Mouse (Mus musculus): Measurements from ENCODE around the gene Fxyd6. TPM values are rescaled to one million over a fixed set of nuclear protein-coding genes. Genes with fewer than 3 reads are reported as not detected.

The Fxyd6 gene
- total RNA-seq, 1 experiment = 98.9 TPM

DNA sequence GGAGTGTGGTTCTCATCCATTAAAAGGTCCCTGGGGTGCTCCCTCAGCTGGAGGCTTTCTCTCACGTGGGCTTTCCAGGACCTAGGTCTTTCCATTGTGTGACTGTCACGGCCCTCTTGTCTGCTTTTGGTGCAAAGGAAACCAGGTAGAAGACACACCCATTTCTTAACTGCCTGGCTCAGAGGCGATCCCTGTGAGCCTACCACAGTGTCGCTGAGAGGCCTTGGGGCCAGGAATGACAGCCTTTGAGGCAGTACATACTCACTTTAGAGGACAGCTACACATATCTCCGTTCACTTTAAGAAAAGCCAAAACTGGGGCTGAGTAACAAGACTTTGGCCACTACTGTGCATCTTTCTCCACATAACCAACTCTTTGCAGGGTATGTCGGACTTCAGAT lies 21.4 kb upstream of the Fxyd6 start:
- Histone ChIP-seq H3K9ac (ENCODE audit: insufficient read depth, low read depth, low read length, poor library complexity, severe bottlenecking) (no peak overlapping the region), H3K36me3 (ENCODE audit: control insufficient read depth, insufficient read depth, low read length, poor library complexity, severe bottlenecking) (no peaks in the 10 kb centered on the region), H3K9me3 (ENCODE audit: control insufficient read depth, insufficient read depth, low read depth, low read length) (0 out of 2 replicates have a peak, but pooled peaks cover 2% of the 10 kb centered on the region), H3K4me3 (ENCODE audit: insufficient read depth in 1 of 2, low read depth in 1 of 2, low read length in 2 of 2, poor library complexity in 1 of 2, severe bottlenecking in 1 of 2) (no peak overlapping the region), H3K4me1 (ENCODE audit: control insufficient read depth in 2 of 2, insufficient read depth in 2 of 2, low read length in 2 of 2, poor library complexity in 1 of 2) (peaks cover 0 to 11% of the 10 kb centered on the region in 2 experiments; a peak in 3 of 4 replicates), H3K27ac (ENCODE audit: insufficient read depth, low read depth, low read length, poor library complexity, severe bottlenecking) (peak overlapping the region; percentile 68)
- DNase-seq (ENCODE audit: low read depth, low spot score) = peak; percentile 36
- in situ Hi-C loops (cut with MboI; ENCODE audit: low sequenced_read_pairs in 2 of 2, unreplicated experiment in 2 of 2) = loop anchor here in 1 of 2 experiments (5.0 kb wide), 1 partner anchor 39 kb away; no protein-coding TSS in a partner anchor
- no peak for TF ChIP-seq ZC3H11A (IDR thresholded peaks at IDR 0.05; ENCODE audit: borderline replicate concordance, low read depth, low read length)
- TF ChIP-seq HCFC1 (IDR thresholded peaks at IDR 0.05; ENCODE audit: borderline replicate concordance, insufficient read depth, low read length) = no peak

DNA sequence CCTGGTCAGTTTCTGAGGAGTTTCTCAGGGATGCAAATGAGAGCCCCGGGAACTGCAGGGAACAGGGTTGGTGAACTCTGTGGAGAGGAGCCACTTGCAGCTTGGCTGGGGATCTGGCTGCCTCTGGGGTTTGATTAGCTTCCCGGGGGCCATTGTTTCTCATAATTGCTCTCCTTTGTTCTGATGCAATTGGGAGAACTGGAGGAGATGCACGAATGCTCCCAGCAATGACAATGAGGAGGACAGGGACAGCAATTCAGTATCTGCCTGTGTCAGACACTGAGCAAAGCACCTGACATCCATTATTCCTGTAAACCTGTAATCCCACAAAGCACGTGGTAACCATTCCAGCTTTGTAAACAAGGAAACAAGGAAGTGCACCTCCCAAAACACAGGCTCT lies 20.8 kb upstream of the Fxyd6 start:
- Histone ChIP-seq H3K9me3 (ENCODE audit: control insufficient read depth, insufficient read depth, low read depth, low read length) (0 out of 2 replicates have a peak, but pooled peaks cover 2% of the 10 kb centered on the region), H3K4me3 (ENCODE audit: insufficient read depth in 1 of 2, low read depth in 1 of 2, low read length in 2 of 2, poor library complexity in 1 of 2, severe bottlenecking in 1 of 2) (no peak overlapping the region), H3K9ac (ENCODE audit: insufficient read depth, low read depth, low read length, poor library complexity, severe bottlenecking) (no peak overlapping the region), H3K4me1 (ENCODE audit: control insufficient read depth in 2 of 2, insufficient read depth in 2 of 2, low read length in 2 of 2, poor library complexity in 1 of 2) (peaks cover 0 to 11% of the 10 kb centered on the region in 2 experiments; a peak in 3 of 4 replicates), H3K36me3 (ENCODE audit: control insufficient read depth, insufficient read depth, low read length, poor library complexity, severe bottlenecking) (no peaks in the 10 kb centered on the region), H3K27ac (ENCODE audit: insufficient read depth, low read depth, low read length, poor library complexity, severe bottlenecking) (peak overlapping the region; percentile 97)
- TF ChIP-seq HCFC1 (IDR thresholded peaks at IDR 0.05; ENCODE audit: borderline replicate concordance, insufficient read depth, low read length) (no peak), MAFK (IDR thresholded peaks at IDR 0.05; ENCODE audit: insufficient read depth, low read depth, low read length) (no peak), CHD2 (IDR thresholded peaks at IDR 0.05; ENCODE audit: low read depth, low read length) (0 out of 2 replicates have a peak, but pooled peaks have one; percentile 14), ZC3H11A (IDR thresholded peaks at IDR 0.05; ENCODE audit: borderline replicate concordance, low read depth, low read length) (no peak), ZNF384 (IDR thresholded peaks at IDR 0.05; ENCODE audit: low read depth, low read length) (no peak)
- in situ Hi-C loops (cut with MboI; ENCODE audit: low sequenced_read_pairs in 2 of 2, unreplicated experiment in 2 of 2) = loop anchor here in 1 of 2 experiments (5.0 kb wide), 1 partner anchor 38 kb away; no protein-coding TSS in a partner anchor
- DNase-seq (ENCODE audit: low read depth, low spot score) = peak; percentile 91

DNA sequence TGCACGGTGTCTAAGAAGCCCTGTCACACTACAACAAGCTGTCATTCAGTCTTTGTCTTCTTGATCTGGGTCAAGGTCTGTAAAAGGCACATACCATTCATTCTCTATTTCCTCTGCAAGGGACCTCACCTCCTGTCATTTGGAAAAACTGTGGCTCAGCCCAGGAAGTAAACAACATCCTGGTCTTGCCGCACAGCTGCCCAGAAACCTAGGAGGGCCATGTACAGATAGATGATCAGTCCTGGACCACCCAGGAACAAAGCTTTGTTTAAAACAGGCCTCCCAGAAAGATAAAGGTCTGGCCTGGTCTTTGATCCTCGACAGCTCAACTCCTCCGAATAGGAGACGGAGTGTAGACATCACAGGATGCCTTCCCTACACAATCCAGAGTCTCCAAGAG lies 20.1 kb upstream of the Fxyd6 start:
- Histone ChIP-seq H3K36me3 (ENCODE audit: control insufficient read depth, insufficient read depth, low read length, poor library complexity, severe bottlenecking) (no peaks in the 10 kb centered on the region), H3K9me3 (ENCODE audit: control insufficient read depth, insufficient read depth, low read depth, low read length) (0 out of 2 replicates have a peak, but pooled peaks cover 2% of the 10 kb centered on the region), H3K27ac (ENCODE audit: insufficient read depth, low read depth, low read length, poor library complexity, severe bottlenecking) (peak overlapping the region; percentile 97), H3K9ac (ENCODE audit: insufficient read depth, low read depth, low read length, poor library complexity, severe bottlenecking) (no peak overlapping the region), H3K4me3 (ENCODE audit: insufficient read depth in 1 of 2, low read depth in 1 of 2, low read length in 2 of 2, poor library complexity in 1 of 2, severe bottlenecking in 1 of 2) (no peak overlapping the region), H3K4me1 (ENCODE audit: control insufficient read depth in 2 of 2, insufficient read depth in 2 of 2, low read length in 2 of 2, poor library complexity in 1 of 2) (peaks cover 0 to 8% of the 10 kb centered on the region in 2 experiments; a peak in 3 of 4 replicates)
- in situ Hi-C loops (cut with MboI; ENCODE audit: low sequenced_read_pairs in 2 of 2, unreplicated experiment in 2 of 2) = loop anchor here in 1 of 2 experiments (5.0 kb wide), 1 partner anchor 37 kb away; no protein-coding TSS in a partner anchor
- TF ChIP-seq MAFK (IDR thresholded peaks at IDR 0.05; ENCODE audit: insufficient read depth, low read depth, low read length) (no peak), CHD2 (IDR thresholded peaks at IDR 0.05; ENCODE audit: low read depth, low read length) (no peak), ZNF384 (IDR thresholded peaks at IDR 0.05; ENCODE audit: low read depth, low read length) (no peak)
- DNase-seq (ENCODE audit: low read depth, low spot score) = peak; percentile 71

DNA sequence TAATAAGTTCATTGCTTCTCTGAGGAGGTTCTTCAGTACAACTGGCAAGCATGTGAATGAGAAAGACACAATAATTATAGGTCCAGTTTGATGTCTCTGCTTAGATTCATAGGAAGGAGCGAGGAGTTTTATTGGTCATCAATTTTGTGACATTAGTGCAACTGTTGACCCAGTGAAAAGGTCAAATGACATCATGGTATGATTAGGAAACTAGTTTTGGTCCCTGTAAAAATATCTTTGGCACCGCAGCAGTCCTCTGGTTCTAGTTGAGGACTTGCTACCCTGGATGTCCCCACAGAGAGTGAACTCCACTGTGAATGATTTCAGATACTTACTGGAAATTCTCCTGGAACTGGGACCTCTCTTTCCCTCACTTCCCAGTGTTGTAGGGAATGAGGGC lies 14.8 kb upstream of the Fxyd6 start:
- TF ChIP-seq MAFK (IDR thresholded peaks at IDR 0.05; ENCODE audit: insufficient read depth, low read depth, low read length) (no peak), ZNF384 (IDR thresholded peaks at IDR 0.05; ENCODE audit: low read depth, low read length) (no peak), ZC3H11A (IDR thresholded peaks at IDR 0.05; ENCODE audit: borderline replicate concordance, low read depth, low read length) (no peak), HCFC1 (IDR thresholded peaks at IDR 0.05; ENCODE audit: borderline replicate concordance, insufficient read depth, low read length) (no peak), CHD2 (IDR thresholded peaks at IDR 0.05; ENCODE audit: low read depth, low read length) (no peak)
- no peak for DNase-seq (ENCODE audit: low read depth, low spot score)
- no peak overlapping the region for H3K27ac ChIP-seq (ENCODE audit: insufficient read depth, low read depth, low read length, poor library complexity, severe bottlenecking)
- no peaks in the 10 kb centered on the region; a peak in 1 of 4 replicates for H3K4me1 ChIP-seq (ENCODE audit: control insufficient read depth in 2 of 2, insufficient read depth in 2 of 2, low read length in 2 of 2, poor library complexity in 1 of 2)
- 0 out of 2 replicates have a peak, but pooled peaks cover 2% of the 10 kb centered on the region for H3K9me3 ChIP-seq (ENCODE audit: control insufficient read depth, insufficient read depth, low read depth, low read length)
- in situ Hi-C loops (cut with MboI; ENCODE audit: low sequenced_read_pairs in 2 of 2, unreplicated experiment in 2 of 2) = no loop called here
- no peak overlapping the region for H3K9ac ChIP-seq (ENCODE audit: insufficient read depth, low read depth, low read length, poor library complexity, severe bottlenecking)
- H3K4me3 ChIP-seq (ENCODE audit: insufficient read depth in 1 of 2, low read depth in 1 of 2, low read length in 2 of 2, poor library complexity in 1 of 2, severe bottlenecking in 1 of 2) = no peak overlapping the region
- no peaks in the 10 kb centered on the region for H3K36me3 ChIP-seq (ENCODE audit: control insufficient read depth, insufficient read depth, low read length, poor library complexity, severe bottlenecking)

DNA sequence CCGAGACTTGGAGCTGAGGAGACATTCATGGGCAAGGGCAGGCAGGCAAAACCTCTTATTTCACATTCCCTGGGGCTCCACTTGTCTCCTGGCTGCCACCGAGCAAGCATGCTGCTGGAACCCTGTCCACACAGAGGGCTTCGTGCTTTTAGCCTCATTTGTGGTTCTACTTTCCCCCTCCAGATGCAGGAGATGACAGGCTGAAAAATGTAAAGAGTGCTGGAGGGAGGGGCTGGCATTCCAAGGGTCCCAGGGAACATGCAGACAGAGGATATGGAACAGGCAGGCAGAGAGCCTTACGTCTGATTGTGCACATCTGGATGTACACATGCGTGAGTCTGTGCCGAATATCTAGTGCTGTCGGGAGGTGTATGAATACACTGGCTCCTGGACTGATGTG lies 11.6 kb upstream of the Fxyd6 start:
- Histone ChIP-seq H3K9ac (ENCODE audit: insufficient read depth, low read depth, low read length, poor library complexity, severe bottlenecking) (no peak overlapping the region), H3K4me3 (ENCODE audit: insufficient read depth in 1 of 2, low read depth in 1 of 2, low read length in 2 of 2, poor library complexity in 1 of 2, severe bottlenecking in 1 of 2) (no peak overlapping the region), H3K9me3 (ENCODE audit: control insufficient read depth, insufficient read depth, low read depth, low read length) (no peaks in the 10 kb centered on the region), H3K27ac (ENCODE audit: insufficient read depth, low read depth, low read length, poor library complexity, severe bottlenecking) (no peak overlapping the region), H3K4me1 (ENCODE audit: control insufficient read depth in 2 of 2, insufficient read depth in 2 of 2, low read length in 2 of 2, poor library complexity in 1 of 2) (peaks cover 11 to 13% of the 10 kb centered on the region in 2 experiments), H3K36me3 (ENCODE audit: control insufficient read depth, insufficient read depth, low read length, poor library complexity, severe bottlenecking) (no peaks in the 10 kb centered on the region)
- DNase-seq (ENCODE audit: low read depth, low spot score) = no peak
- in situ Hi-C loops (cut with MboI; ENCODE audit: low sequenced_read_pairs in 2 of 2, unreplicated experiment in 2 of 2) = no loop called here
- TF ChIP-seq HCFC1 (IDR thresholded peaks at IDR 0.05; ENCODE audit: borderline replicate concordance, insufficient read depth, low read length) (no peak), CHD2 (IDR thresholded peaks at IDR 0.05; ENCODE audit: low read depth, low read length) (no peak), ZNF384 (IDR thresholded peaks at IDR 0.05; ENCODE audit: low read depth, low read length) (no peak), MAFK (IDR thresholded peaks at IDR 0.05; ENCODE audit: insufficient read depth, low read depth, low read length) (no peak), ZC3H11A (IDR thresholded peaks at IDR 0.05; ENCODE audit: borderline replicate concordance, low read depth, low read length) (no peak)

All from ES-E14 (cell line).